Mouse (Mus musculus) right cerebral cortex, adult 18-20 months (tissue): Measurements from ENCODE around the gene Slc29a1.

Experiments
- DNase-seq: peaks from one replicate; pipeline ENCODE4 v3.0.0; 2022; ENCODE audit warnings: mixed read lengths

Gene Slc29a1

DNA sequence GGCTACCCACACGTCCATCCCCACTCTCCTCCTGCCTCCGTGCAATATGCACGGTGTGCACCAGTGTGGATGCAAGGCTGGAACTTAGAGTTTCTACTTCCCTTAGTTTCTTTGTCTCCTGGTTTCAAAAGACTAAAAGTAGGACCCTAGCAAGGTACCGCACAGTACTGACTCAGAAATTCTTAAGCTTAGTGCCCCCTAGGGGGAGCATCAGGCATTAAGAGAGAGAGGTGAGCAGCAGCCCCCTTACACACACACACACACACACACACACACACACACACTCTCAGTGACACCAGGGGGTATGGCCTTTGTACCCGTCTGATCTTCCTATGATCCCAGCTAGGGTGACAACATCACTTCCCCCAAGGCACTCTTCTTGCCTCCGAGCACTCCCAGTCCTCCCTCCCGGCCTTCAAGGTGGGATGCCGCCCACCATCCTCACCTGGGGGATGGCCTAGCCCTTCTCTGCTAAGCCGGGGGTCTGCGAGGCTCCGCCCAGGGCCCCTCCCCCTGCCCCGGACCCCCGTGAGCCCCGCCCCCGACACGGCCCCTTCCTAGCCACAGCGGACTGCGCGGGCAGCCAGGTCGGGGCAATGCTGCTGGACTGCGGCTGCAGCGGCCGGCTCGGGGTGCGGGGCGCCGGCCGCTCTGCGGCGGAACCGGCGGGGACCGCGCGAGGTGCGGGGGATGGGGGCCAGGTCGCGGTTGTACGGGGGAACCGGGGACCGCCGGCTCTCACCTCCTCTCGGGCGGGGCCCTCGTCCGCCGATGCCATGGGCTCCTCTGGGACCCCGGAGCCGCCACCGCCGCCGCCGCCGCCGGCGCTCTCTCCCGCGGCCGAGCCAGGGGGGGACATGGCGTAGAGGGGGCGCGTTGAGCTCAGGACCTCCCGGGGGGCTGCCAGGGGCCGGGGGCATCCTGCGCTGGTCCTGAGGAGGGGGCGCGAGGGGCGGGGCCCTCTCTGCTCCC lies 50.6 kb downstream of the Slc29a1 start:
- DNase-seq, result peak; percentile 78

- no peak for DNase-seq
Observed at GRCm38 (mm10) chr17:45547461-45548190, 51.8 kb downstream of the Slc29a1 start.

GRCm38 (mm10) chr17:45546941-45547340 lies 52.5 kb downstream of the Slc29a1 start:
- DNase-seq, result no peak

DNA sequence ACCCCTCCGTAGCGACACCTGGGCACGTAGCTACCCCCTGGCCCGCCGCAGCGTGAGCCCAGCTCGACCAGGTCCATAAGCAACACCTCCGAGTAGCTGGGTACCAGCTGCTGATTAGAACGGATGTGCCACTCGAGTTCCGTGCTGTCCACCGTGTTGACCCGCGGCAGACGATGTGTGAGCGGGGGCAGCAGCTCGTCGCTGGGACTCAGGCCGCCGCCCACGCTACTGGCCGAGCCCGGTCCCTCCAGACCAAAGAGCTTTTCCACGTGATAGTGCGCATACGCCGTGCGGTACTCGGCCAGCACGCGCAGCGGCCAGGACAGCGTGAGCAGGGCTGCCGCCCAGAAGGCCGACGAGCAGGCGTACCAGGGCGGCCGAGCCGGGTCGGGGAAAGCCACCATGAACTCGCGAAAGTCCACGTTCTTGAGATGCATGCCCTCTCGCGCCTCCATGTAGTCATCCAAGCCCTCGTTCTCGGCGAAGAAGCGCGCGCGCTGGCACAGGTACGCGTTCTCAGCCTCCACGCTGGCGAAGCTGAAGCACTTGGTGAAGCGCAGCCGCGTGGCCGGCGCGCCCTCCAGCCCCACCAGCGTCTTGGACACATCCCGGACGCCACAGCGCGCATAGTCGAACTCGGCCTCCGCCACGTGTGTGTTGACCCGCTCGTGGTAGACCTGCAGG lies 54.0 kb downstream of the Slc29a1 start:
- DNase-seq, result no peak

DNA sequence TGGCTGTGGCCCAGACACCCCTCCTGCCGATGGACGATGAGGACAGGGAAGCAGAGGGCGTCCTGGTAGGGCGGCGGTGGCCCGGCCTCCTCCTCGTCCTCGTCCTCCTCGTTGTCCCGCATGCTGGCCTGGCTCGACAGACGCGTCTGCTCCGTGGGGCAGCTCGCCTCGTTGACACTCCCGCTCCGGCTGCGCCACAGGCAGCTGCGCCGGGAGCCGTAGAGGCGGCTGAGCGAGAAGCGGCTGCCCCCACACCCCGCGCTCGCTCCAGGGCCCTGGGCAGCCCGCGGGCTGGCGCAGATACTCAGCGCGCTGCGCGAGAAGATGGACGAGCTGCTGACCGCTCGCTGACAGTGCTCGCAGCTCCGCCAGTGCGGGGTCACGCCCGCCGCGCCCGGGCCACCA lies 54.5 kb downstream of the Slc29a1 start:
- DNase-seq, result peak; percentile 33

DNA sequence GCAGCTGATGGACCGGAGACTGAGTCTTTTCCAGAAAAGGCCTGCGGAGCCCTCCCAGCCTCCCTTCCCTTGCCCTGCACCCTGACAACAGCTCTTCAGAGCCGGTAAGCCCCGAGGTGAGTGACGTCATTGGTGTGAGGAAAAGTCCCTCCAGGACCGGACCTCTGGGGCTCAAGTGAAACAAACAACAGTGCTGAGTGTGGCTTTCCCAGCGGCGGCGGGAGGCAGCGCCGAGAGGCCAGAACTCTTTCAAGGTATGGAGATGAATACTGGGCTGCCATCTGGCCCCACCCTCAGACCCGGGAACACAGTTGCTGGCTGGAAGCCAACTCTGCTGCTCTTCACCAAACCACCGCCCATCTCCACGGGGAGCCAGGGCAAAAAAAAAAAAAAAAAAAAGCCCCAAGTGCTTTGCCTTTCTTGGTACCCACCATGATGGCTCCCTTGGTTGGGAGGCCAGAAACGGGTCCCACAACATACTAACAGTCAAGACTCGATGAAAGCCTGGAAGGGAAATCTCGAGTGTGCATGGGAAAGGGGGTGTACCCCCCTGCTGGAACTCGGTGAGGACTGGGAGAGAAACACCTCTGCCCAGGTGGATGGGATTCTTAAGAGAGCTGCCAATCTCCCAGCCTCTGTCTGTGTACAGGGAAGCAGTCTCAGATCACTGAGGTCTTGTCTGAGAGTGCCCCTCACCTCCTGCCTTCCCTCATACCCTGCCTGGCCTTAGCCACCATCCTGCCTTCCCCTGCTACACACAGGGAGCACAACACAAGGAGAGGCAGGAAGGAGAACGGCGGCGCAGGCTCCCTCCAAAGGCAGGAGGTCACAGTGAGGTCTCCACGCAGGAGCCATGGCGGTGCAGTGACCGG lies 55.2 kb downstream of the Slc29a1 start:
- DNase-seq, result no peak

DNA sequence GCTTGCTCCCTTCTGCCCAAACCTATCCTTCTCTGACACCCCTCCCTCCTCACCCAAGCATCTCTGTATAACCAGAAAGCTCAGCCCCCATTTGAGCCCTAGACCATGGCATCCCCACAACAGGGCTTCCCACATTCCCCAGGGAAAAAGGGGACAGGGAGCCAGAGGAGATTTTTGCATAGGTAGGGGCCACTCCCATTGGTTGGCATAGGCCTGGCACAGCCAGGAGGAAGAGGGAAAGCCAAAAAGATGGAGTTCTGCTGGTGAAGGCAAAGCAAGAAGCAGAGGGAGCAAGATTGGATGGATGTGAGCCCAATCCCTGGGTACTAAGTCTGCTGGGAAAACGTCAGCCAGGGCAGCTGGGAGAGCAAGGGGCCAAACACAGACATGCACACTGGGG lies 56.3 kb downstream of the Slc29a1 start:
- DNase-seq, result no peak

- DNase-seq, result no peak
Observed at GRCm38 (mm10) chr17:45542705-45543104, 56.7 kb downstream of the Slc29a1 start.

DNA sequence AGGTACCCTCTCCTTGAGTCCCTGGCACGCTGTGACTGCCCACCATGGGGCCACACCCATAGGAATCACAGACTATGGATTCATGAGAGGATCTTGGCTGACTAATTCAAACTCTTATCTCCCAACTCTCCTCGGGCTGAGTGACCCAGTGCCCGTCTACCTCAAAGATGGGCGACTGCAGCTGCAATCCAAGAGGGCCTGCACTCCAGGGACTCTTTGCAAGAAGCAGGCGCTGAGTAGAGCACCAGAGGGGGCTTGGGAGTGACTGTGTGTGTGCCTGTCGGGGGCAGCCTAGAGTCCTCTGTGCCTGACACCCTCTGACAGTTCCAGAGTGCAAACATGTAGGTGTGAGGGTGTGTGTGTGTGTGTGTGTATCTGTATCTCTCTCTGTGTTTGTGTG lies 57.3 kb downstream of the Slc29a1 start:
- DNase-seq, result no peak

- peak; percentile 60 for DNase-seq
Observed at GRCm38 (mm10) chr17:45539664-45540063, 59.7 kb downstream of the Slc29a1 start.

- peak; percentile 45 for DNase-seq
Observed at GRCm38 (mm10) chr17:45538394-45538793, 61.0 kb downstream of the Slc29a1 start.

DNA sequence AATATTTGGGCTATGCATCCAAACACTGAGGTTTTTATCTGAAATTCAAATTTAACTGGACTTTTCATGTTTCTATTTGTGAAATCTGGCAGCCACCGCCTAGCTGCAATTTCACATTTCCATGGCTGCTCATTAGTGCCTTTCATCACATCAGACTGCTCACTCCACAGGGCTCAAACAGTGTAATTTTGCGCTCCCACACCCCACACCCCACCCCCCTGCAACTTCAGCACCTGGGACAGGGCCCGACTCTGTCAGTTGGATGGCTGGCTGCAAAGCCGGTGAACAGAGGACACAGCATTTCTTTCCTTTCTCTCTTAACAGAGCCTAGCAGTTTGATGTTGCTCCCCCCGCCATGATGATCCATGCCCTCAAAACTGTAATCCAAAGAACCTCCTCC lies 63.1 kb downstream of the Slc29a1 start:
- no peak for DNase-seq
